Mouse (Mus musculus) bone marrow macrophage, adult 2 months (primary cell): ENCODE results near the gene Cyp4a30b.

ENCODE experiments used
- CTCF ChIP-seq: IDR thresholded peaks from 2 replicates; pipeline ENCODE4 v1.5.1; 2012; ENCODE audit warnings: low read depth, mild to moderate bottlenecking, low read length, moderate library complexity
- POLR2A ChIP-seq: IDR thresholded peaks from 2 replicates; pipeline ENCODE4 v1.6.1; 2012; ENCODE audit warnings: mild to moderate bottlenecking, low read depth, low read length, borderline replicate concordance

GRCm38 (mm10) chr4:115452304-115452703 lies at the start of gene Cyp4a30b:
- no peak for TF ChIP-seq POLR2A
- TF ChIP-seq CTCF, result no peak
